ENCODE assay signal across 12 mouse cellular contexts in the genomic region with DNA sequence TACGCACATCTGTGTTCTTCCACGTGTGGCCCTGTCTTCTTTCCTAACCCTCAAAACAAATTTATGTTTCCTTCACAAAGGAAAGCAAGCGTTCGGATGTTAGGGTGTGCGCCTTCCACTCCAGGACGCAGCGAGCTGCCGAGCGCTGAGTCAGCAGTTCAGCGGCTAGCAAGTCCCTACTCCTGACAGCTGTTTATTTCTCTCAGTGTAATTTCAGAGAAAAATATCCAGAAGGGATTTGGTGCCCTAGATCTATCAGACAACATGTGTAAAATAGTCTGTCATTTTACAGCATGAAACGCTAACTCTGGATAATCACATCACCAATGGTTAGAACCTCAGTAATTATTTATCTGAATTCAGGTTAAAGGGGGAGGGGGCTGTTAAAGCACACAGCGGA.
"Had no signal": no experiment of that assay in that cellular context is flagged by ENCODE, and none has a peak within 500 bp of the region (broad histone marks: within the 10 kb centered on the region; RNA-seq: fewer than 3 reads in every experiment).

No protein-coding gene starts in this region.

- H3K4me3 ChIP-seq: layer of hippocampus, adult 2 months; limb, embryonic 13.5 days; midbrain, embryonic 12.5 days had no signal

- H3K36me3 ChIP-seq: limb, embryonic 13.5 days; midbrain, embryonic 12.5 days had no signal

- DNase-seq: kidney, adult 18-20 months; kidney, postnatal 10 days; lung, adult 2 months; lung, postnatal 10 days; lung, postnatal 4 days; spleen, adult 18-20 months; thymus, adult 18-20 months; thymus, postnatal 14 days had no signal

- H3K9me3 ChIP-seq: limb, embryonic 13.5 days; midbrain, embryonic 12.5 days had no signal

- H3K4me1 ChIP-seq: limb, embryonic 13.5 days; midbrain, embryonic 12.5 days had no signal

- H3K4me2 ChIP-seq: limb, embryonic 13.5 days; midbrain, embryonic 12.5 days had no signal

- H3K27me3 ChIP-seq: limb, embryonic 13.5 days; midbrain, embryonic 12.5 days had no signal

- H3K9ac ChIP-seq: limb, embryonic 13.5 days; liver, embryonic 14.5 days; midbrain, embryonic 12.5 days had no signal

- H3K27ac ChIP-seq: layer of hippocampus, adult 2 months; limb, embryonic 13.5 days; liver, embryonic 14.5 days; midbrain, embryonic 12.5 days had no signal
